Mouse (Mus musculus) ES-Bruce4 (cell line): ENCODE measurements around the gene Tnrc6c. TPM values are rescaled to one million over a fixed set of nuclear protein-coding genes. Genes with fewer than 3 reads are reported as not detected.
"Not testable (repeated sequence)": the region's sequence is repeated elsewhere in the genome, so short reads cannot be mapped to it uniquely, and the experiment has no call there.

Experiments used
- H3K27ac ChIP-seq: 2 replicates; pipeline ENCODE4 v1.5.1; 2012; ENCODE audit warnings: low read length, inconsistent platforms; ENCODE audit not compliant: insufficient read depth
- H3K27me3 ChIP-seq: 2 replicates; pipeline ENCODE4 v1.6.1; 2012; ENCODE audit warnings: mild to moderate bottlenecking, low read length, inconsistent platforms; ENCODE audit not compliant: control insufficient read depth, poor library complexity, insufficient read depth, severe bottlenecking
- H3K36me3 ChIP-seq: 2 replicates; pipeline ENCODE4 v1.6.1; 2012; ENCODE audit warnings: inconsistent platforms, mild to moderate bottlenecking, low read length, moderate library complexity; ENCODE audit not compliant: control insufficient read depth, poor library complexity, insufficient read depth, severe bottlenecking
- H3K4me1 ChIP-seq: one replicate; pipeline ENCODE4 v1.8.1; 2011; ENCODE audit warnings: low read length; ENCODE audit not compliant: control insufficient read depth, insufficient read depth
- H3K4me3 ChIP-seq: 2 replicates; pipeline ENCODE4 v1.5.1; 2011; ENCODE audit warnings: low read depth, mild to moderate bottlenecking, low read length
- H3K9ac ChIP-seq: 2 replicates; pipeline ENCODE4 v1.6.1; 2012; ENCODE audit warnings: low read depth, mild to moderate bottlenecking, inconsistent platforms; ENCODE audit not compliant: poor library complexity, severe bottlenecking
- H3K9me3 ChIP-seq: replicated peaks from 2 replicates; pipeline ENCODE4 v1.6.1; 2012; ENCODE audit warnings: mild to moderate bottlenecking, low read length, inconsistent platforms; ENCODE audit not compliant: control insufficient read depth, poor library complexity, insufficient read depth, severe bottlenecking
- CTCF ChIP-seq: IDR thresholded peaks from one replicate; pipeline ENCODE4 v1.8.1; 2011; ENCODE audit warnings: low read depth, low read length
- EP300 ChIP-seq: IDR thresholded peaks from 2 replicates; pipeline ENCODE4 v1.6.1; 2011; ENCODE audit warnings: low read depth, low read length; ENCODE audit not compliant: insufficient read depth
- POLR2A ChIP-seq: IDR thresholded peaks from one replicate; pipeline ENCODE4 v1.8.1; 2011; ENCODE audit warnings: low read length; ENCODE audit not compliant: insufficient read depth
- polyA plus RNA-seq: library from polyadenylated mRNA; stranded (reverse); fragments of >200 nt; gene quantifications from 2 replicates; pipeline ENCODE4 v1.2.4, GENCODE M21; 2011; ENCODE audit warnings: low read depth; ENCODE audit not compliant: missing spikeins, insufficient read depth, insufficient read length

Gene Tnrc6c
- polyA plus RNA-seq, 1 experiment = 28.6 TPM

DNA sequence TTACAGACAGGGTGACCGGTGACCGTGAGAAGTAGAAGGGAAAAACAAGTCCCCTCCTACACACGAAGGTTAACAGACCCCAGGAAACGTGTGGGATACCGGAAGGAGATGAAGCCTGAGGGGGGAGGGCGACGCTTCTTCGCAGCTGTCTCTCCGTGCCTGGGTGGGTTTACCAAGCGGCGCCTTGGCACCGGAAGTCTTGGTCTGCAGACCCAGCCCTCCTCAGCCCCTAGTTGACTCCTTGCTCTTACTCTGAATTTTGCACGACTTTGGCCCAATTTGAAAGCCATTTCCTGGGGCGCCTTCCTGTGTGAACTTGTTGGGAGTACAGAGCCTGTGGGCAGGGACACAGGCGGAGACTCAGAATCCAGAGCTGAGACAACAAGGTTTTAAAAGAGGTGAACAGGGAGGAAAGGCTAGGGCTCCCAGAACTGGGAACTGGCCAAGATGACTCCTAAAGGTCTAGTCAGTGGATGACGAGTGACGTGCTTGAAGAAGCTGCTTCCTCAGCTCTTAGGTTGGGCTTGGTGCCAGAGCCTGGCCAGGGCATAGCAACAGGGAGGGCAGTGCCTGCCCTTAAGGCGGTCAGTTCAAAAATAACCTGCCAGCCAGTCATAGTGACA, 127.2 kb downstream of the Tnrc6c start:
- Histone ChIP-seq H3K4me1 (peaks cover 4% of the 10 kb centered on the region), H3K4me3 (peak overlapping the region; percentile 80), H3K36me3 (no peaks in the 10 kb centered on the region), H3K9me3 (no peaks in the 10 kb centered on the region), H3K27me3 (no peaks in the 10 kb centered on the region), H3K9ac (peak overlapping the region; percentile 11; the same call in 1 of the 2 replicates), H3K27ac (peak overlapping the region; percentile 24)
- 0 out of 2 replicates have a peak, but pooled peaks have one; percentile 28 for TF ChIP-seq EP300
- TF ChIP-seq POLR2A = no peak
- no peak for TF ChIP-seq CTCF

DNA sequence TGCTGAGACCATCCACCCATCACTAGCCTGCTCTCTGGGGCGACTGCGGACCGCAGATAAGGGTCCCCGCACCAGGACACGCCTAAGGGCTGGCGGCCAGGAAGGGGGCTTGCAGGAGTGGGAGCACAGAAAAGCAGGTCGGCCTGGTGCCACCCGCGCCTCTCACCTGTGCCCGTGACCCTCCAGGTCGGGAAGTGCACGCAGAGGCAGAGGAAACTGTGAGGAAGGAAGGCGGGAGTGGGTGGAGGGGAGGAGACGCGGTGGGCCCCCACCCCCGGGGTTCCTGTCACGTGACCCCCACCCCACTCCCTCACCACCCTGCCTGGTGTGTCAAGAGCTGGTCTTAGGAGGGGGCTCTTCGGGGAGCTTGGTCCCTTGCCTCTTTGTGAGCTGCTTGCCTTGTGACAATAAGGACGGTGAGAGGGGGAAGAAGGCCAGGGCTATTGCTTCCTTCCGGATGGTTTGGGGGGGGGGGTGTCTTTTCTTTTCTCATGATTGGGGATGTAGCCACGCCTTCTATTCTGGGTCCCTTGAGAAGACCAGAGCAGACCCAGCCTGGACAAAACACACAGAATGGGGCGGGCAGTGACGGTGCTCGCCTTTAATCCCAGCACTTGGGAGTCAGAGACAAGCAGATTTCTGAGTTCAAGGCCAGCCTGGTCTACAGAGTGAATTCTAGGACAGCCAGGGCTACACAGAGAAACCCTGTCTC, 128.1 kb downstream of the Tnrc6c start, which contains the start of the genes Tmc8 and Tmc6:
Gene Tmc8 (plus strand): TSS at position 84 of the 712 bp plus-strand sequence.
Gene Tmc6 (minus strand): TSS at position 206 of the 712 bp plus-strand sequence.
- Histone ChIP-seq H3K27me3 (no peaks in the 10 kb centered on the region), H3K27ac (peak within 1 kb of the TSS; percentile 24), H3K4me1 (peaks cover 4% of the 10 kb centered on the region), H3K36me3 (no peaks in the 10 kb centered on the region), H3K4me3 (peak within 1 kb of the TSS; percentile 80), H3K9ac (peak within 1 kb of the TSS; percentile 51), H3K9me3 (no peaks in the 10 kb centered on the region)
- no peak for TF ChIP-seq CTCF
- no peak for TF ChIP-seq POLR2A
- TF ChIP-seq EP300 = 0 out of 2 replicates have a peak, but pooled peaks have one; percentile 18

GRCm38 (mm10) chr11:117782705-117783034, 128.6 kb downstream of the Tnrc6c start:
- Histone ChIP-seq H3K36me3 (no peaks in the 10 kb centered on the region), H3K4me3 (peak overlapping the region; percentile 66), H3K9me3 (no peaks in the 10 kb centered on the region), H3K27ac (no peak overlapping the region), H3K4me1 (peaks cover 4% of the 10 kb centered on the region), H3K27me3 (no peaks in the 10 kb centered on the region), H3K9ac (peak overlapping the region; percentile 51)
- TF ChIP-seq EP300 = no peak
- no peak for TF ChIP-seq POLR2A
- TF ChIP-seq CTCF = no peak

DNA sequence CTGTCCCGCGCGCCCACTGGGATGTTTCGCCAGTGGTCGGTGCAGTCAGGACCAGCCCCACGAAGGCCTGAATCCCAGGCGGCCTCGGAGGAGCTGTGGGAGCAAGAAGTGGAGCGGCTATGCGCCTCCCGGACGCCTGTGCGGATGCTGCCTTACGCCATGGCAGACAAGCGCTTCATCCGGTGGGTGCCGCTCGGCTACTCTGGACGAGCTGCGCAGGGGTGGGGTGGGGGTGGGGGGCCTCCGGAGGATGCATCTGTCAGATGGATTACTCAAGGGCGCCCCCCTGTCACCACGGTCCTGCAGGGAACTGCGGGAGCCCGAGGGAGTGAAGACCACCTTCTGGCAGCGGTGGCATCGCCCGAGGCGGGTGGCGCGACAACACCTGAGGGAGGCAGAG, 129.0 kb downstream of the Tnrc6c start:
- Histone ChIP-seq H3K9me3 (no peaks in the 10 kb centered on the region), H3K27ac (no peak overlapping the region), H3K4me1 (peaks cover 4% of the 10 kb centered on the region), H3K9ac (peak overlapping the region; percentile 51), H3K36me3 (no peaks in the 10 kb centered on the region), H3K4me3 (peak overlapping the region; percentile 66), H3K27me3 (no peaks in the 10 kb centered on the region)
- TF ChIP-seq EP300 (no peak), CTCF (peak; percentile 43)

GRCm38 (mm10) chr11:117783683-117784309, 129.7 kb downstream of the Tnrc6c start:
- H3K27ac ChIP-seq = peak overlapping the region; percentile 19; the same call in 1 of the 2 replicates
- H3K4me3 ChIP-seq = peak overlapping the region; percentile 40
- H3K36me3 ChIP-seq = no peaks in the 10 kb centered on the region
- TF ChIP-seq POLR2A (peak; percentile 50), EP300 (peak; percentile 17; the same call in 1 of the 2 replicates), CTCF (no peak)
- H3K9me3 ChIP-seq = no peaks in the 10 kb centered on the region
- peak overlapping the region; percentile 51 for H3K9ac ChIP-seq
- no peaks in the 10 kb centered on the region for H3K27me3 ChIP-seq
- peaks cover under 1% of the 10 kb centered on the region for H3K4me1 ChIP-seq

- TF ChIP-seq CTCF (peak; percentile 80), POLR2A (no peak)
- Histone ChIP-seq H3K36me3 (no peaks in the 10 kb centered on the region), H3K4me3 (no peak overlapping the region), H3K4me1 (no peaks in the 10 kb centered on the region), H3K9me3 (no peaks in the 10 kb centered on the region), H3K27me3 (no peaks in the 10 kb centered on the region), H3K9ac (no peak overlapping the region), H3K27ac (no peak overlapping the region)
Measured at GRCm38 (mm10) chr11:117786294-117786693, 132.2 kb downstream of the Tnrc6c start.

GRCm38 (mm10) chr11:117788481-117788880, 134.4 kb downstream of the Tnrc6c start:
- not testable (repeated sequence) for H3K36me3 ChIP-seq, H3K27ac ChIP-seq, H3K9ac ChIP-seq, H3K27me3 ChIP-seq, H3K4me1 ChIP-seq, H3K9me3 ChIP-seq, H3K4me3 ChIP-seq
